Mouse (Mus musculus): ENCODE measurements around the gene Mylk4.
A peak's percentile ranks its signal among the peaks of the same experiment; 100 is the strongest.

Mylk4 gene

DNA sequence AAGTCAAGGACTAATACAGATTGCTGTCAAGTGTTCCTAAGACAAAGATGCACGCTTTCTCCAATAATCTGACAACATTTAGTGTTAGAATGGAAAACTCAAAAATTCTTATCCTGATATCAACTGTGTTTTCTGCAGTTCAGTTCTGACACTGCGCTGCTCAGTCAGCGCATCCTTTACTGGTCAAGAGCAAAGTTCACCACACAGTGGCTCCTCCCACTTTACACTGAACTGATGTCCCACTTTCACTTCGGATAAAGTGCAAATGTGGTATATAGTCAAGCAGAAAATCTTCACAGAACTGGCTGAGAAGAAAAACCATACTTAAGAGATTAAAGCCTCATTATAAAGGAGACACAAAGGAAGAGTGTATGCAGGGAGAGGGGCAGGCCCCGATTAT is 11.4 kb upstream of the Mylk4 start:
- no peak for DNase-seq

DNA sequence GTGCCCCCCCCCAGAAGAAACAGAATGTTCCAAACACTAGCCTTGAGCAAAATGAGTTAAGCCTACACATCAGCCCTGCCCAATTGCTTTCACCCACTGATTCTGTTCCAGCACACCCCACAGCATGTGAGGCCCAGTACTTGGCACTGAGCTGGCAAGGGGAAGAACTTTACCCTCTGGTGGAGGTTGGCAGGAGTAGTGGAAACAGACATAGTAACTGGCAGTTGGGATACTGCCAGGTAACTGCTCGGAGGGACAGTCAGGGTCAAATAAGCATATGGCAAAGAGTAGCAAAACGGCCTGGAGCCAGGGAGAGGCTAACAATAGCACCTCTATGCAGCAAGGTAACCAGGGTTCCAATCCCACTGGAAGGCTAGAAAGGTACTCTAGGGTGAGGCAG is 10.9 kb upstream of the Mylk4 start:
- DNase-seq = no peak

DNA sequence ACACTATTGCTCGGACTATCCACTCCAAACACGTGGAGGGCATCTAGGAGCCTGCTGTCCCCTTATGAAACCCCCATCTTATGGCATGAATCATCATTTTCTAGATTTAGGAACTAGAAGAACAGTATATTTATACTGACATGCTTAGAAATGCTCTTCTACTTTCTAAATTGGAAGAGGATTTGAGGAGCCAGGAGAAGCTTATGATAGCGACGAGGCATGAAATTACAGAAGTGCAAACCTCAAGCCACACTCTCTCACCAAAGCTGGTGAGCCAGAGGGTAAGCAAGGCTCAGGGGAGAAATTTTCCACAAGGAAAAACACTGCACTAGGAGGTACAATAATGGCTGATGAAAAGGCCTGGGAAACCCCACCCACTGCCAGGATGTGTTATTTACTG is 6.0 kb upstream of the Mylk4 start:
- DNase-seq = no peak

GRCm38 (mm10) chr13:32787584-32787983 is 3.8 kb upstream of the Mylk4 start:
- DNase-seq = no peak

DNA sequence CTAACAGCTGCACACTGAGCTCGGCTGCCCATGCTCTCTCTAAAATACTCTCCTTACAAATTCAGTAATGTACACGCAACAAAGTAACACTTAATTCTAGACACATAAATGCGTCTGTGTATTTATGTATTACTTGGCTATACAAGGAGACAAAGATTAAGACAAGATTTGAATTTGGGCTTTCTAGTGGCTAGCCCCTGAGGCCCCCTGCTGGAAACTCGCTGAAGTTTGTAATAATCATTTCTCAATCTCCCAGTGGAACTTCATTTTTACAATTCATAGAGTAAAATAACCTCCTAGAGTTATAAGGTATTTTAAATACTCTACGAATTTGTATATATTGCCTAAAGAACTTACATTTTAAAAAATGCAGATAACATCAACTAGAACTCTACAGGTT is 699 bp downstream of the Mylk4 start:
- DNase-seq = peak; percentile 12 to 17

DNA sequence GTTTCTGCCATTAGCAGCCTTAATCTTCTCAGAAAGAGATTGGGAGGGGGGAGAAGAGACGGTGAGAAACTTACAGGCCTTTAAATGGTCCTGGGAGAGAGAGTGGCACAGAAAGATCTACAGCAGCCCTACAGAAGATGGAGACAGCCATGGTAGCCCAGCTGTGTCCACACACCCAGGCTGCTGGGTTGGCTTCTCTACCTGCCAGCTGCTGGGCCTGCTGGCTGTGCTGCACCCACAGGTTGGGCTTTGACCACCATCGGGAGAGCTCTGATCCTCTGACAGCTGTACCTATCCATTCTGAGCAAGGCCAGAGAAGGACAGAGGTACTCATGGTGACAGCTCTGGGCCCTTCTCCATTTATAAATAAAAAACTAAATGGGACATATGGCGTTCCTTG is 4.9 kb downstream of the Mylk4 start:
- DNase-seq = no peak

- DNase-seq = no peak
Observed at GRCm38 (mm10) chr13:32776350-32776749, 7.4 kb downstream of the Mylk4 start.

GRCm38 (mm10) chr13:32775889-32776288 is 7.9 kb downstream of the Mylk4 start:
- DNase-seq = no peak

DNA sequence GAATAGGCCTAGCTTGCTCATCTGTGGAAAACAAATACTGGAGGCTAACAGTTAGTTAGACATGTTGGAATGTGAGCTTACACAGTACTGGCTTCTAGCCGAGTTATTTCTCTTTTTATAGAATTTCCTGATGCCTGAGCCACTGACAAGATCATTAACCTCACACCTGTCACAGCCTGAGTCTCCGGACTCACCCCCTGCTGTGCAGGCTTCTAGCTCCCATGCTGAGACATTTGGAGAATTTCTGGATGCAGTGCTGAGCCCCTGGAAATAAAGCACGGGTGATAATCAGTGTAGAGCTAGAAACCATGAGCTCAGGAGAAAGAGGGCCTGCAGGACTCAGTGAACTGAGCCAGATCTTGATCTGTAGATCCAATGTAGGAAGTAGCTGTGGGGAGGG is 13.8 kb downstream of the Mylk4 start:
- no peak for DNase-seq

DNA sequence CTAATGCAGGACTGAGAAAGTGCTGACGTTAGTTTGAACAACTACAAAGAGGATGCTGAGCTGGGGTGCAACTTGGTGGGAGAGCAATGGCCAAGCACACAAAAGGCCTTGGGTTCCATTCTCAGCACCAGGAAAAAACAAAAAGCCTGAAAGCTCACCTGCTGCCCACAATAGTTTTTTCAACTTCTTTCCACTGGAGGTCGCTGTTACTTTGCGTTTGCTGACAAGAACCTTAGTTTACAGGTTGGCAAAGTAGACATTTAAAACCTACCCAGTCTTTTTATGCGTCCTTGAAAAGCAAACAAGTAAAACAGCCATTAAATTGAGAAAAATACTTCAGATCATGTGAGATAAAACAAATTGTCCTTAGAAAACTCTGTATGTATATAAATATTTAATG is 15.7 kb downstream of the Mylk4 start:
- DNase-seq = peak; percentile 36 to 50

GRCm38 (mm10) chr13:32764448-32764847 is 19.3 kb downstream of the Mylk4 start:
- no peak for DNase-seq

DNA sequence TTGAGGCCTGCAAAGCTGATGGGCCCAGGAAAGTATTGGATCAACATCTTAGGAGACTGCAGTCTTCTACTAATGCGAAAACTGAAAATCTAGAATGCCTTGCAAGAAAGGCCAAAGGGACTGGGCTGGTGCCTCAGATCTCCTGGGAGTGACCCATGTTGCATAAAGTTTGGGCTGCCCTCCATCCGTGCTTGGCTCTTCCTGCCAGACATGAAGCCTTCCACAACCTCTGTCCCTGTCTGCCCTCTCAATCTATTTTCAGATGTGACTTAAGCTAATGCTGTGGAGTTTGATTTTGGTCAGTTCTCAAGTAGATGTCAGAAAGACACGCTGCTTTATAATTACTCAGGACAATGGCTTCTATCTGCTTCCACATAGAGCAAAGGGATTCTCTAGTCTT is 20.6 kb downstream of the Mylk4 start:
- DNase-seq = no peak

DNA sequence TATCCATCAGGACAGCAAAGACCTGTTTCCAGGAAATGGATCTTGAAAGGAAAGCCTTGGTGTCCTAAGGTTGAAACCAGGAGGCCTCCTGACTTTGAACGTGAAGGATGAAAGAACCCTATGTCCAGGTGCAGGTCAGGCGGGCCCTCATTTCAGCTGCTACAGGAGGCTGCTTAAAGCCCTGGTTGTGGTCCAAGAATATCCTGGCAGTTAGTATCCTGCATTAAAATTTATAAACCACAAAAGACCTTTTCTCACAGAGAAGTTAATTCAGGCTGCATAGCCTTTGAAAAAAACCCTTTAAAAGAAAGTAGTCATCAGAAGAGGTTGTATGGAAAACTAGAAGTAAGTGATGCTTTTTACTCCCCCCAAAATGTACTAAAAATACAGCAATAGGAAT is 23.0 kb downstream of the Mylk4 start:
- no peak for DNase-seq

GRCm38 (mm10) chr13:32759036-32759435 is 24.7 kb downstream of the Mylk4 start:
- no peak for DNase-seq

DNA sequence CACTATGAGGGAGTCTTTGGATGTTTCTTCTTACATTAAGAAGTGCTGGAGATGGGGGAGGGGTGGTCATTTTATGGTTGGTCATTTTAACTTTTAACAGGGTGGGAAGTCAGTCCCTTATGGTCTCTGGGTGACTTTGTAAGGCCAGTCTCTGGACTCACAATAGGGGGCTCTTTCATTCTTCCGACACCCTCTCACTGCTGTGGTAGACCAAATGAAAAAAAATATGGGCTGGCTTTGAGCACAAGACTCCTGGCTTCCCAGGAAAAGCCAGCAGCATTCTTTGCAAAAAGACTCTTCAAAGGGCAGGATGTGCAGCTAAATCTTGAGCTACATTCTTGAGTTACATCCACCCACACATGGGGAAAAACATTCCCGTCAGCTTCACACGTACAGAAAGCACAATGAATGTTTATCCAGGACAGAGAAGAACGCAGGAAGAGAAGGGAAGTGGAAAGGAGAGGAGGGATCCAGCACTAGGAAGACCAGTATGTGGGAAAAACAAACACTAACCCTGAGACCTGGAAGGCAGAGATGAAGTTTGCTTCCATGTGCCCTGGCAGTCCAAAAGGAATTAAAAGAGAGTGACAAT is 31.6 kb downstream of the Mylk4 start:
- DNase-seq = no peak

GRCm38 (mm10) chr13:32750507-32750906 is 33.2 kb downstream of the Mylk4 start:
- no peak for DNase-seq

DNA sequence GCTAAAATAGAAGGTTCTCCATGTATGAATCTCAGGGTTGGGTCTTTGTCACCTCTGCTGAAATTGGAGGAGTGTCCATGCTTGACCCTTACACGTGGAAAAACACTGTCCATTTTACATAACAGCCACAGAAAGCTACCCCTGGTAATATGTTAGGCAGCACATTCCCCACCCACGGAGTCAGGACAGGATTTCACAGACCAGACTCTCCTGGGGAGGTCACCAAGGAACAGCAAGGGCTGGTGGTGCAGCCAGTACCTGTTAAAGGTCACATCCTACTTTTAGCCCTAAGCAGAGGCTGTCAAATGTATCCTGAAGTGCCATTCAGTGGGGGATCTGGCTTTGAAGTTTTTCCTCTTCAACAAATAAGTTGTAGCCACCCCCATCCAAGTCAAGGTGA is 35.3 kb downstream of the Mylk4 start:
- no peak for DNase-seq

DNA sequence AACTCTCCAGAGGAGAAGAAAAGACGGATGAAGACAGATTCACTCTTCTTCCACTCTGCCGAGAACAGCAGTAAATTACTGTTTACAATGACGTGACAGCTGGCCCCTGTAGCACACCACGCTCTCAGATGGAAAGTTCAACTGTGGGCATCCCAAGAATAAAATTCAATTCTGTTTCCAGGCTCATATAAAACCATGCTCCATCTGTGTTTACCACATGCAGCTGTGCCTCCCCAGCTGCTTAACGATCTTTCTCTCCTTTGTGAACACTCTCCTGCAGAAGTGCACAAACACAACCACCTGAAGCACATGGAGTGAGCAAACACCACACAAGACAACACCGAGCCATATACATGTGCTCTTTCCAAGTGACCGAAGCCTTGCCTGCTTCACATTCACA is 42.6 kb downstream of the Mylk4 start:
- DNase-seq = no peak

- DNase-seq = peak in 1 of 2 experiments; percentile 4
Observed at GRCm38 (mm10) chr13:32731283-32731682, 52.5 kb downstream of the Mylk4 start.

DNA sequence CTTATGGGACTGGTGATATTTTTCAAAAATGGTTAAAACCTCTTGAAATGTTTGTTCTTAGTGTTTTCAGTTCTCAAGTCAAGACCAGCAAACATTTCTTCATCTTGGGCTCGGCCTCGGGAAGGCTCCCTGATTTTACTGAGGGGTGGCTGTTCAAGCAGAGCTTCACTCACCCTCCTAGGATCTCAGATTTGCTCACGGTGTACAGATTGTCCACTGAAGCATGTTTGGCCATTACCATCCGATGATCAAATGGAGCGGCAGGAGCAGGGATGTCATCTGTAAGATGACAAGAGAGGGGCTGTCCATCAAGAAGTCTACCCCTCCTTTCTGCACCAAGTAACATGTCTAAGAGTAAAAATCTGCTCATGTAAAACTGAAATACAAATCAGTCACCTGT is 59.1 kb downstream of the Mylk4 start:
- DNase-seq = no peak

- no peak for DNase-seq
Observed at GRCm38 (mm10) chr13:32721717-32722116, 62.0 kb downstream of the Mylk4 start.

GRCm38 (mm10) chr13:32719284-32719683 is 64.5 kb downstream of the Mylk4 start:
- no peak for DNase-seq

DNA sequence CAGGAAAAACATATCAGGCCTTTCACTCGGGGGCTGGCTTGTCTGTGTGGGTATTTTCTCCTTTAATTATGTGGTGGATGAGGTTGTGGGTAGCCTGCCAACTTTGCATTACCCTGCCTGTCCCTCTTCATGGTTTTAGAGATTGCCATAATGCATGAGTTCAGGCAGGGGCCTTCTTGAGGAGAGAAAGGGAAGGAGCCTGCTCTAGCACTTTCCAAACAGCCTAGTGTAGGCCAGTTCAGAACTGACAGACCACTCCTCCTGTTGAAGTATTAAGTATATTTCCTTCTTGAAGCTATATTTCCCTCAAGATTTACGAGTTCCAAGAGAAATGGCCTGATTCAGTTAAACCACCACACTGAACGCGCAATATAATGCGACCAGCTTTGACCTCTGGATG is 66.0 kb downstream of the Mylk4 start:
- no peak for DNase-seq

DNA sequence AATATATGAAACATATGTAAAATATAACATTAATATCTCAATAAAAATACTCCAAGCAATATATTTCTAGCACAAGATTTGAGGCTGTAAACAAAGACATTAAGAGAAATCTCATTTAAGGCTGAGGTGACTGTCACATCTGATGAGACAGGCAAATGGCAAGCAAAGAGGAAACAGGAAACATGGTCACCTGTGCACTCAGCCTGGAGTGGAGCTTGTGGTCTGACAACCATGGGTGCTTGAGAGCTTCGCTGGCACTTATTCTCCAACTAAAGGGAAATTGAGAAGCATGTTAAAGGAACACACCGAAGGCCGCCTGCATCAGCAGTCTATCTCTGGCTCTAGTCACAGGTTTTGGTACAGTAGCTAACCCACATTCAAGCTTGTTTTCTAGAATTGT is 71.2 kb downstream of the Mylk4 start:
- peak in 1 of 2 experiments; percentile 6 for DNase-seq

DNA sequence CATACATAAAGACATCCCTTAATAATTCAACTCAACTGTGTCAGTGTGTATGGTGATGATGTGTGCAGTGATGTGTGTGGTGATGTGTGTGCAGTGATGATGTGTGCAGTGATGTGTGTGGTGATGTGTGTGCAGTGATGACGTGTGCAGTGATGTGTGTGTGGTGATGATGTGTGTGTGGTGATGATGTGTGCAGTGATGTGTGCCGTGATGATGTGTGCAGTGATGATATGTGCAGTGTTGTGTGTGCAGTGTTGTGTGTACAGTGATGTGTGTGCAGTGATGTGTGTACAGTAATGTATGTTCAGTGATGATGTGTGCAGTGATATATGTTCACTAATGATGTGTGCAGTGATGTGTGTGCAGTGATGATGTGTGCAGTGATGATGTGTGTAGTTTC is 75.9 kb downstream of the Mylk4 start:
- no peak for DNase-seq
